Mouse (Mus musculus): ENCODE data around the gene Hba-a2. TPM values are rescaled to one million over a fixed set of nuclear protein-coding genes. Genes with fewer than 3 reads are reported as not detected.
A peak's percentile ranks its signal among the peaks of the same experiment; 100 is the strongest.
"Not testable (repeated sequence)": the region's sequence is repeated elsewhere in the genome, so short reads cannot be mapped to it uniquely, and the experiment has no call there.

The Hba-a2 gene
- 4,383 and 4,938 TPM in 2 replicates for polyA plus RNA-seq (2016; fragmentation: Nextera tagmentation; extraction: Ambion mirVana)

- WGBS: no CpG with 5 or more reads among the region's 4 CpGs
- not testable (repeated sequence) for H3K4me1 ChIP-seq (replicated peaks); DNase-seq (ENCODE audit: low spot score); H3K9me3 ChIP-seq; H3K36me3 ChIP-seq; H3K4me3 ChIP-seq; H3K27ac ChIP-seq
- peaks cover 13% of the 10 kb centered on the region for H3K27me3 ChIP-seq (ENCODE audit: insufficient read depth, poor library complexity, severe bottlenecking)
These were observed at the start of gene Hba-a2 for GRCm38 (mm10) chr11:32296203-32296602. Hba-a2 (plus strand) TSS chr11:32296489.

DNA sequence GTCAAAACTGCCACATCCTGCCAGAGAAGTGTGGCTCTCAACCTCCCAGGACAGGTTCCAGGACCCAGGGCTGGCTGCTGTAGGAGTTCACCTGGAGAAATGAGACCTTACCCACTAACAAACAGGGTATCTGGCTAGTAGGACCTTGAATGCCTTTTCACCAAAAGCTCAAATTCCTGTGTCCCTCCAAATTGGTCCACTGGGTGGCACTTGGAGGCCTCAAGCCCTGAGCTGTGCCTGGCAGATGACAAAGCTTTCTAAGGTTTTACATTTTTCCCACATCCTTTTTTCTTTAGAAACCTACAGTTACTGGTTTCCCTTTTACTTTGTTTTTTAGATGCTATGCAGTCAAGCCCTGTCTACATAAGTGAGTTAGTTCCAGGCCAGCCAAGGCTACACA lies 49.2 kb upstream of the Hba-a2 start:
- Histone ChIP-seq H3K27me3 (ENCODE audit: insufficient read depth, poor library complexity, severe bottlenecking) (no peaks in the 10 kb centered on the region), H3K4me1 (replicated peaks) (peaks cover 17% of the 10 kb centered on the region; the same call in 1 of the 2 replicates), H3K27ac (peak overlapping the region; percentile 30; the same call in 1 of the 2 replicates), H3K9me3 (no peaks in the 10 kb centered on the region), H3K4me3 (no peak overlapping the region), H3K36me3 (peaks cover 98% of the 10 kb centered on the region)
- no peak for DNase-seq (ENCODE audit: low spot score)

- DNase-seq (ENCODE audit: low spot score): no peak
- Histone ChIP-seq H3K27ac (no peak overlapping the region), H3K27me3 (ENCODE audit: insufficient read depth, poor library complexity, severe bottlenecking) (no peaks in the 10 kb centered on the region), H3K4me3 (no peak overlapping the region), H3K9me3 (no peaks in the 10 kb centered on the region), H3K4me1 (replicated peaks) (peaks cover 11% of the 10 kb centered on the region; the same call in 1 of the 2 replicates), H3K36me3 (peaks cover 98% of the 10 kb centered on the region)
- 85% methylated on average over 3 of the region's 3 CpGs for WGBS
These were observed 47.9 kb upstream of the Hba-a2 start for GRCm38 (mm10) chr11:32248350-32248749.

- no peak overlapping the region for H3K4me3 ChIP-seq
- H3K4me1 ChIP-seq (replicated peaks): no peaks in the 10 kb centered on the region
- H3K36me3 ChIP-seq: peaks cover 96% of the 10 kb centered on the region
- no peaks in the 10 kb centered on the region for H3K9me3 ChIP-seq
- 93% methylated on average over 8 of the region's 8 CpGs for WGBS
- 0 out of 2 replicates have a peak overlapping the region, but pooled peaks have one; percentile 30 for H3K27ac ChIP-seq
- no peak for DNase-seq (ENCODE audit: low spot score)
- no peaks in the 10 kb centered on the region for H3K27me3 ChIP-seq (ENCODE audit: insufficient read depth, poor library complexity, severe bottlenecking)
These were observed 45.2 kb upstream of the Hba-a2 start for GRCm38 (mm10) chr11:32250880-32251763.

DNA sequence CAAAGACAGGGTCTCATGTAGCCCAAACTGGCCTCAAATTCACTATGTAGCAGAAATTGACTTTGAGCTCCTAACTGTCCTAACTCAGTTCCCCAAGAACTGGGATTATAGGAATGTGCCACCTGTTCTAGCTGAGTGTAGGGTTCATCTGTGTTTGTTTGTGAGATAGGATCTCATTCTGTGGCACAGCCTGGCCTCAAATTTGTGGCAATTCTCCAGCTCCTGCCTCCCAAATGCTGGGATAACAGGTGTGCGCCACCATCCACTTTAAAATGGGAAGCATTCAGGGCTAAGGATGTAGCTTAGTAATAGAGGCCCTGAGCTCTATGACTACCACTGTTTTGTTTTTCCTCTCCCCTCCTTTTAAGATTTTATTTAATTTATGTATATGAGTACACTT lies 43.2 kb upstream of the Hba-a2 start:
- peaks cover 81% of the 10 kb centered on the region for H3K36me3 ChIP-seq
- DNase-seq (ENCODE audit: low spot score): no peak
- H3K4me1 ChIP-seq (replicated peaks): no peaks in the 10 kb centered on the region
- no peaks in the 10 kb centered on the region for H3K9me3 ChIP-seq
- no peak overlapping the region for H3K4me3 ChIP-seq
- H3K27ac ChIP-seq: no peak overlapping the region
- 91% methylated on average over 1 of the region's 1 CpGs for WGBS
- H3K27me3 ChIP-seq (ENCODE audit: insufficient read depth, poor library complexity, severe bottlenecking): no peaks in the 10 kb centered on the region

DNA sequence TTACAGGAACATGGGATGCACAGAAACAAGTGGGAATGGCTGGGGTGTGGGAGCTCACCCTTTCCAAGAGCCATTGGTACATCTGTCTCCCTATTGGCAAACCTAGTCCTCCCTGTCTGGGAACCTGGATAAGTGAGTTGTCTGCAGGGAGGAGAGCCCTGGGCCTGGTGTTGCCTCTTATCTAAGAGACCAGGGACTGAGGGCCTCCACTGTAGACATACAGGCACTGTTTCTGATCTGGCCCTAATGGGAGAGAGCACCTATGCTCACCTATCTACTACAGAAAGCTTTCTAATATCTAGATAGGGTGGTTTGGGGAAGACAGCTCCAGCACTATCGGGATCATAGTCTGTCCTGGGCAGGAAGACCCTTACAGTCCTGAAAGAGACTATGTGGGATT lies 40.1 kb upstream of the Hba-a2 start:
- Histone ChIP-seq H3K4me1 (replicated peaks) (no peaks in the 10 kb centered on the region), H3K27me3 (ENCODE audit: insufficient read depth, poor library complexity, severe bottlenecking) (no peaks in the 10 kb centered on the region), H3K4me3 (no peak overlapping the region), H3K9me3 (no peaks in the 10 kb centered on the region), H3K36me3 (peaks cover 67% of the 10 kb centered on the region), H3K27ac (no peak overlapping the region; the same call in 1 of the 2 replicates)
- no peak for DNase-seq (ENCODE audit: low spot score)
- WGBS: 93% methylated on average over 1 of the region's 1 CpGs

GRCm38 (mm10) chr11:32256566-32256965 lies 39.7 kb upstream of the Hba-a2 start:
- DNase-seq (ENCODE audit: low spot score): no peak
- Histone ChIP-seq H3K36me3 (peaks cover 65% of the 10 kb centered on the region), H3K4me1 (replicated peaks) (no peaks in the 10 kb centered on the region), H3K27me3 (ENCODE audit: insufficient read depth, poor library complexity, severe bottlenecking) (no peaks in the 10 kb centered on the region), H3K27ac (peak overlapping the region; percentile 46), H3K4me3 (no peak overlapping the region), H3K9me3 (no peaks in the 10 kb centered on the region)
- WGBS: 94% methylated on average over 3 of the region's 3 CpGs

DNA sequence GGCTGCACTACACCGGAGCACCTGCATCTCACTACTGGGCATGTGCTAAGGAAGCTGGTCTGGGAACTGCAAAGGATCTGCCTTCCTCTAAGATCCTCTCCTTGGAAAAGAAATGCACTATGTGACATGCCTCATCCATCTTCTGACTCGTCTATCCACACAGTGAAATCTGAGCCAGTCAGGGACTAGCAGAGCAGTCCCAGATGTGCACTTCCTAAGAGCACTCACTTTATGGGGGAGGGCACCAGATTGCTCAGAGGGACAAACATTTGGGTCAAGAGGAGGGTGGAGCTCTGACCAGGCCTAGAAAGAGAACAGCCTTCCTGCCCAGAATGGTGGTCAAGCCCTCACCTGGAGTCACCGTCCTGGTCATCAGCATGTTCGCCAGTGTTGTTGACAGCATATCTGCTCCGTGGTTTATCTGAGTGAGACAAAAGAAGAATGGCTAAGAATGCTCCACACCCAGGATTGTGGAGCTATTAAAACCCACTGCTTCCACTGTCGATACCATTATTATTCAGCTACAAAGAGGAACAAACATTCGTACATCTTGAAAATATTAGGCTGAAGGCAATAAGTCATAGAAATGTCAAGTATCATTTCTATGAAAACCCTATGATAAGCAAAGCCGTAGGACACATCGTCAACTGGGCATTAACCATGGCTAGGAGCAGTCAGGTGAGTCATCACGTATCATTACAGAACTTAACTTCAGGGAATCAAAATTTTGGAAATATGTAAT lies 33.4 kb upstream of the Hba-a2 start:
- Histone ChIP-seq H3K4me3 (no peak overlapping the region), H3K36me3 (peaks cover 31% of the 10 kb centered on the region), H3K27ac (0 out of 2 replicates have a peak overlapping the region, but pooled peaks have one; percentile 24), H3K9me3 (no peaks in the 10 kb centered on the region), H3K4me1 (replicated peaks) (peaks cover 18% of the 10 kb centered on the region), H3K27me3 (ENCODE audit: insufficient read depth, poor library complexity, severe bottlenecking) (no peaks in the 10 kb centered on the region)
- no peak for DNase-seq (ENCODE audit: low spot score)
- 86% methylated on average over 10 of the region's 10 CpGs for WGBS

GRCm38 (mm10) chr11:32265117-32265738 lies 31.1 kb upstream of the Hba-a2 start:
- DNase-seq (ENCODE audit: low spot score): no peak
- Histone ChIP-seq H3K36me3 (peaks cover 26% of the 10 kb centered on the region), H3K4me3 (no peak overlapping the region), H3K27ac (no peak overlapping the region), H3K9me3 (no peaks in the 10 kb centered on the region), H3K4me1 (replicated peaks) (peaks cover 24% of the 10 kb centered on the region), H3K27me3 (ENCODE audit: insufficient read depth, poor library complexity, severe bottlenecking) (no peaks in the 10 kb centered on the region)
- WGBS: 90% methylated on average over 3 of the region's 3 CpGs

DNA sequence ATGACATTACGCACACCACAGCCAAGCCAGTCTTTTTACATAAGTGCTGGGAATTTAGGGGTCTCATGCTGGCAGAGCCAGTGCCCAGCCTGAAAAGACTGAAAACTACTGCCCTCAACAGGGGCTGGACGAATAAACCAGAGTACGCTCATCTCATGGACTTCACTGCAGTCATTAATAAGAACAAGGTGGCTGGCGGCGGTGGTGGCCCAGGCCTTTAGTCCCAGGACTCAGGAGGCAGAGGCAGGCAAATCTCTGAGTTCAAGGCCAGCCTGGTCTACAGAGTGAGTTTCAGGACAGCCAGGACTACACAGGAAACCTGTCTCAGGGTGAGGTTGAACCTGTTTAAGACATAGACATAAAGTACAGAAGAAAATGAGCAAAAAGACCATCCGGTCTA lies 30.1 kb upstream of the Hba-a2 start:
- H3K4me1 ChIP-seq (replicated peaks): peaks cover 24% of the 10 kb centered on the region
- H3K4me3 ChIP-seq: no peak overlapping the region
- peak overlapping the region; percentile 50; the same call in 1 of the 2 replicates for H3K27ac ChIP-seq
- H3K36me3 ChIP-seq: peaks cover 16% of the 10 kb centered on the region
- 94% methylated on average over 6 of the region's 6 CpGs for WGBS
- no peak for DNase-seq (ENCODE audit: low spot score)
- H3K9me3 ChIP-seq: no peaks in the 10 kb centered on the region
- H3K27me3 ChIP-seq (ENCODE audit: insufficient read depth, poor library complexity, severe bottlenecking): no peaks in the 10 kb centered on the region

GRCm38 (mm10) chr11:32266776-32267175 lies 29.5 kb upstream of the Hba-a2 start:
- no peaks in the 10 kb centered on the region for H3K27me3 ChIP-seq (ENCODE audit: insufficient read depth, poor library complexity, severe bottlenecking)
- no peaks in the 10 kb centered on the region for H3K9me3 ChIP-seq
- H3K4me1 ChIP-seq (replicated peaks): peaks cover 24% of the 10 kb centered on the region
- 35% methylated on average over 6 of the region's 6 CpGs for WGBS
- peak overlapping the region; percentile 93 for H3K4me3 ChIP-seq
- H3K36me3 ChIP-seq: peaks cover 12% of the 10 kb centered on the region
- DNase-seq (ENCODE audit: low spot score): no peak
- H3K27ac ChIP-seq: peak overlapping the region; percentile 99

DNA sequence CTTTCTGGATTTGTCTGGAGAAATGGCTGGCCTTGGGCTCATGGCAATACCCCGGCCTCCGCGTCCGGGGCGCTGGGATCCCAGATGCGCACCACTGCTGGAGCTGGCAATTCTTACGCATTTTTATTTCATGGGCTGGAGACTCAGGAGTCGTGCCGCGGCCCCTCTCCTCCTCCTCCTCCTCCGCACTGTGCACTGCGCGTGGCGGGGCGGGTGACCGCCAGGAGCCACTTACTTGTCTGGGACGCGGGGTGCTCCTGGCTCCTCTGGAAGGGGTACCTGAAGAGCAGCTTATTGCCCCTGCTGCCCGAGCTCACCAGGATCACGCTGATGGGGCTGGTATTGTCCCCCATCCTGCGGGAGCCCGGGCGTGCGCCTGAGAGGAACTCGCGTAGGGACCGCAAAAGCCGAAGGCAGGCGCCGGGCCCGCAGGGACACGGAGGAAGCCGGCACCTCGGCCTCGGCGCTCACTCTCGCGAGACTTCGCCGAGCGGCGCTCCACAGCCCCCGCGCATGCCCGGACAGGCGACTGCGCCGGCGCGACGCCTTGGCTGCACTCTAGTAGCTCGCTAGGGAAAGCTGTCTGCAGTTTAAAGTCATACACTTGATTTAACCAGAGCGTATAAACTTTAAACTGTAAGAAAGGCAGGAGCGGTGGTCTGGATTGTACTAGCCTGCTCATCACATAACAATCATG lies 29.0 kb upstream of the Hba-a2 start, which contains the start of gene Nprl3:
Nprl3 (minus strand) TSS at position 520 of the 697 bp plus-strand sequence.
- peak; percentile 95 for DNase-seq (ENCODE audit: low spot score)
- Histone ChIP-seq H3K27ac (peak within 1 kb of the TSS; percentile 99), H3K9me3 (no peaks in the 10 kb centered on the region), H3K4me1 (replicated peaks) (peaks cover 24% of the 10 kb centered on the region), H3K27me3 (ENCODE audit: insufficient read depth, poor library complexity, severe bottlenecking) (no peaks in the 10 kb centered on the region), H3K4me3 (peak within 1 kb of the TSS; percentile 93), H3K36me3 (peaks cover 6% of the 10 kb centered on the region)
- under 1% methylated on average over 54 of the region's 54 CpGs for WGBS
